Mouse (Mus musculus) E14TG2a.4 (cell line): ENCODE measurements around the gene Dennd6a.

Experiments used
- CTCF ChIP-seq: conservative IDR thresholded peaks from 2 replicates; pipeline ENCODE4 v1.5.1; 2014; ENCODE audit warnings: low read length
- NANOG ChIP-seq: IDR thresholded peaks from 2 replicates; pipeline ENCODE4 v1.6.1; 2014; ENCODE audit warnings: borderline replicate concordance, low read length, mixed read lengths

GRCm38 (mm10) chr14:26609674-26610073 lies 36.0 kb downstream of the Dennd6a start:
- TF ChIP-seq CTCF = no peak
- no peak for TF ChIP-seq NANOG
